In genomic region chr6:125095391-125096278, GRCm38 (mm10) we compare ENCODE assay signal across 8 mouse cellular contexts. TPM values are rescaled to one million over a fixed set of nuclear protein-coding genes. Genes with fewer than 3 reads are reported as not detected.
DNase-seq lines count a peak whose midpoint lies in the region; ATAC-seq and TF ChIP-seq lines count a peak whose summit lies in the region.

Gene Chd4, plus strand, starts transcription at chr6:125095981.

- H3K4me1 ChIP-seq in E14TG2a.4 (replicated peaks; ENCODE audit: low read depth, low read length): peaks cover 76% of the 10 kb centered on the region
- H3K4me1 ChIP-seq in forebrain, embryonic 13.5 days: peaks cover 47% of the 10 kb centered on the region
- H3K4me1 ChIP-seq in heart, postnatal 0 days (ENCODE audit: control insufficient read depth, insufficient read depth): peaks cover 35% of the 10 kb centered on the region
- peaks cover 70% of the 10 kb centered on the region for H3K4me1 ChIP-seq in liver, embryonic 15.5 days (replicated peaks)
- peaks cover 33% of the 10 kb centered on the region for H3K4me1 ChIP-seq in neural tube, embryonic 12.5 days
- H3K4me1 ChIP-seq in stomach, postnatal 0 days (replicated peaks; ENCODE audit: control insufficient read depth, insufficient read depth): peaks cover 21% of the 10 kb centered on the region; the same call in 1 of the 2 replicates

- H3K27me3 ChIP-seq in E14TG2a.4 (ENCODE audit: insufficient read depth, low read length): no peaks in the 10 kb centered on the region
- H3K27me3 ChIP-seq in forebrain, embryonic 13.5 days: no peaks in the 10 kb centered on the region
- H3K27me3 ChIP-seq in heart, postnatal 0 days (ENCODE audit: control insufficient read depth, insufficient read depth, low read length): no peaks in the 10 kb centered on the region
- no peaks in the 10 kb centered on the region for H3K27me3 ChIP-seq in liver, embryonic 15.5 days
- H3K27me3 ChIP-seq in neural tube, embryonic 12.5 days (replicated peaks): no peaks in the 10 kb centered on the region
- H3K27me3 ChIP-seq in stomach, postnatal 0 days (ENCODE audit: control insufficient read depth, insufficient read depth, low read length): no peaks in the 10 kb centered on the region

- ATAC-seq in forebrain, embryonic 13.5 days: peak; percentile 80
- ATAC-seq in heart, postnatal 0 days (ENCODE audit: insufficient read depth, low read depth): peak; percentile 78
- peak; percentile 72 for ATAC-seq in liver, embryonic 15.5 days (ENCODE audit: insufficient read depth)
- ATAC-seq in neural tube, embryonic 12.5 days (ENCODE audit: low FRiP score, low read depth): peak; percentile 70
- ATAC-seq in stomach, postnatal 0 days (ENCODE audit: low FRiP score, low TSS enrichment): peak; percentile 78

- 2% methylated on average over 44 of the region's 45 CpGs for WGBS in forebrain, embryonic 13.5 days
- 2% methylated on average over 34 of the region's 45 CpGs for WGBS in heart, postnatal 0 days
- WGBS in liver, embryonic 15.5 days (ENCODE audit: insufficient replicate concordance): 2% methylated on average over 41 of the region's 45 CpGs
- WGBS in neural tube, embryonic 12.5 days: 2% methylated on average over 38 of the region's 45 CpGs
- WGBS in stomach, postnatal 0 days: 3% methylated on average over 36 of the region's 45 CpGs

- H3K4me2 ChIP-seq in forebrain, embryonic 13.5 days: peak within 1 kb of the TSS; percentile 97
- peak within 1 kb of the TSS; percentile 97 for H3K4me2 ChIP-seq in heart, postnatal 0 days (ENCODE audit: low read depth, low read length)
- H3K4me2 ChIP-seq in liver, embryonic 15.5 days: peak within 1 kb of the TSS; percentile 89
- H3K4me2 ChIP-seq in neural tube, embryonic 12.5 days (replicated peaks): peak within 1 kb of the TSS; percentile 65
- H3K4me2 ChIP-seq in stomach, postnatal 0 days (replicated peaks; ENCODE audit: low read depth): peak within 1 kb of the TSS; percentile 89

- no peaks in the 10 kb centered on the region for H3K9me3 ChIP-seq in E14TG2a.4 (ENCODE audit: low read length)
- H3K9me3 ChIP-seq in forebrain, embryonic 13.5 days (replicated peaks): no peaks in the 10 kb centered on the region
- no peaks in the 10 kb centered on the region for H3K9me3 ChIP-seq in heart, postnatal 0 days (replicated peaks; ENCODE audit: control insufficient read depth, low read length)
- H3K9me3 ChIP-seq in liver, embryonic 15.5 days (replicated peaks): no peaks in the 10 kb centered on the region
- H3K9me3 ChIP-seq in neural tube, embryonic 12.5 days: no peaks in the 10 kb centered on the region
- no peaks in the 10 kb centered on the region for H3K9me3 ChIP-seq in stomach, postnatal 0 days (ENCODE audit: control insufficient read depth, low read length)

- DNase-seq in c-Kit-positive CD71-positive TER-119-positive erythroid progenitor cells, embryonic 14.5 days (ENCODE audit: low spot score): peak; percentile 91
- DNase-seq in heart, postnatal 0 days (ENCODE audit: low spot score): peak; percentile 94
- DNase-seq in kidney, postnatal 4 days: peak; percentile 98 to 99
- DNase-seq in stomach, postnatal 0 days (ENCODE audit: low spot score): peak; percentile 97

- 0 out of 2 replicates have a peak, but pooled peaks have one; percentile 27 for TF ChIP-seq EP300 in heart, postnatal 0 days (IDR thresholded peaks at IDR 0.05; ENCODE audit: low read depth)
- TF ChIP-seq EP300 in stomach, postnatal 0 days (optimal IDR thresholded peaks at IDR 0.05): peak; percentile 58

- H3K4me3 ChIP-seq in E14TG2a.4 (replicated peaks; ENCODE audit: low read length): peak within 1 kb of the TSS; percentile 95
- H3K4me3 ChIP-seq in forebrain, embryonic 13.5 days: peak within 1 kb of the TSS; percentile 97
- H3K4me3 ChIP-seq in heart, postnatal 0 days (ENCODE audit: low read depth, low read length): peak within 1 kb of the TSS; percentile 75
- H3K4me3 ChIP-seq in liver, embryonic 15.5 days (replicated peaks): peak within 1 kb of the TSS; percentile 79
- peak within 1 kb of the TSS; percentile 99 for H3K4me3 ChIP-seq in neural tube, embryonic 12.5 days
- H3K4me3 ChIP-seq in stomach, postnatal 0 days (ENCODE audit: low read depth, low read length): peak within 1 kb of the TSS; percentile 90

- no peak for TF ChIP-seq CTCF in E14TG2a.4 (conservative IDR thresholded peaks at IDR 0.05; ENCODE audit: low read length)
- TF ChIP-seq CTCF in heart, postnatal 0 days (IDR thresholded peaks at IDR 0.05; ENCODE audit: low read depth): no peak
- TF ChIP-seq CTCF in stomach, postnatal 0 days (IDR thresholded peaks at IDR 0.05; ENCODE audit: low read depth): no peak

- H3K27ac ChIP-seq in forebrain, embryonic 13.5 days: peak within 1 kb of the TSS; percentile 95
- H3K27ac ChIP-seq in heart, postnatal 0 days (ENCODE audit: low read depth): peak within 1 kb of the TSS; percentile 97
- peak within 1 kb of the TSS; percentile 94 for H3K27ac ChIP-seq in liver, embryonic 15.5 days (replicated peaks)
- peak within 1 kb of the TSS; percentile 91 for H3K27ac ChIP-seq in neural tube, embryonic 12.5 days
- H3K27ac ChIP-seq in stomach, postnatal 0 days (replicated peaks): peak within 1 kb of the TSS; percentile 96

- peak within 1 kb of the TSS; percentile 97 for H3K9ac ChIP-seq in forebrain, embryonic 13.5 days
- peak within 1 kb of the TSS; percentile 92 for H3K9ac ChIP-seq in heart, postnatal 0 days (replicated peaks; ENCODE audit: low read depth, low read length)
- peak within 1 kb of the TSS; percentile 79 for H3K9ac ChIP-seq in liver, embryonic 15.5 days
- H3K9ac ChIP-seq in neural tube, embryonic 12.5 days: peak within 1 kb of the TSS; percentile 97
- peak within 1 kb of the TSS; percentile 88 for H3K9ac ChIP-seq in stomach, postnatal 0 days (ENCODE audit: low read length)

- peaks cover 36% of the 10 kb centered on the region for H3K36me3 ChIP-seq in E14TG2a.4 (ENCODE audit: insufficient read depth, low read length)
- H3K36me3 ChIP-seq in forebrain, embryonic 13.5 days (ENCODE audit: poor library complexity, severe bottlenecking): peaks cover 27% of the 10 kb centered on the region
- H3K36me3 ChIP-seq in heart, postnatal 0 days (replicated peaks; ENCODE audit: control insufficient read depth, insufficient read depth, low read length): peaks cover 22% of the 10 kb centered on the region
- peaks cover 28% of the 10 kb centered on the region for H3K36me3 ChIP-seq in liver, embryonic 15.5 days (replicated peaks)
- peaks cover 25% of the 10 kb centered on the region for H3K36me3 ChIP-seq in neural tube, embryonic 12.5 days
- 0 out of 2 replicates have a peak, but pooled peaks cover 4% of the 10 kb centered on the region for H3K36me3 ChIP-seq in stomach, postnatal 0 days (ENCODE audit: control insufficient read depth, insufficient read depth, low read length)

RNA-seq across cellular contexts. Expression of gene Chd4, which starts in this region (rescaled TPM):
- 114 and 119 TPM in 2 replicates for polyA plus RNA-seq in forebrain, embryonic 13.5 days (2015; fragmentation: Nextera tagmentation; extraction: Ambion mirVana)
- 82.2 and 98.0 TPM in 2 replicates for total RNA-seq in heart, postnatal 0 days (2014; rRNA removed; ENCODE audit: low replicate concordance)
- polyA plus RNA-seq in heart, postnatal 0 days (2015; fragmentation: Nextera tagmentation; extraction: Ambion mirVana): 55.5 and 58.1 TPM in 2 replicates
- polyA plus RNA-seq in liver, embryonic 15.5 days (2015; fragmentation: Nextera tagmentation; extraction: Ambion mirVana): 22.6 TPM in 2 replicates
- 115 and 121 TPM in 2 replicates for polyA plus RNA-seq in neural tube, embryonic 12.5 days (2016; fragmentation: Nextera tagmentation; extraction: Ambion mirVana)
- polyA plus RNA-seq in stomach, postnatal 0 days (2015; fragmentation: Nextera tagmentation; extraction: Ambion mirVana): 28.1 and 36.6 TPM in 2 replicates

Comparison
In these comparisons a context has a peak if more than half of its experiments do, and no peak if none do; other contexts are left out.
1. Peak in every context shown above with its lines: DNase-seq, ATAC-seq, H3K4me3 ChIP-seq and H3K27ac ChIP-seq.